Comparison of ENCODE assay signal across 9 mouse cellular contexts in the genomic region with DNA sequence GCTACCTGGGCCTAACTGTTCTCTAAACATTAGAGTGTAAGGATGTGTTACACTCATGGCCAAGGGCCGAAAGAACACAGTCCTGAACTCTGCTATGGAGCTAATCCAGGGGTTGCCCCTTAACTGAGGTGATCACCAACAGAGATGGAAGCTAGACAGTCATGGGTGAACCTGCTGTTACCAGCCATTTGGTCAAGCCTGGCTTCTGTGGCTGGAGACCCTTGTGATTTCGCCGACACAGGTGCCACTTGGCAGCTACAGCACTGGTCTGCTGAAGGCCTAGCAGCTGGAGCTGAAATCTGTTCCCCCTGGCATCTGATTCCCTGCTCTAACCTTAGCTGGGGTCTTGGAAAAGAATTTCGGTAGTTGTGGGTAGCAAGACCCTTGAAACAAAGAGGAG. TPM values are rescaled to one million over a fixed set of nuclear protein-coding genes. Genes with fewer than 3 reads are reported as not detected.
DNase-seq lines count a peak whose midpoint lies in the region; ATAC-seq and TF ChIP-seq lines count a peak whose summit lies in the region.
"Had no signal": no experiment of that assay in that cellular context is flagged by ENCODE, and none has a peak within 500 bp of the region (broad histone marks: within the 10 kb centered on the region; RNA-seq: fewer than 3 reads in every experiment).

No protein-coding gene starts in this region.

- no peak for TF ChIP-seq POLR2A in cerebellum, adult 2 months (IDR thresholded peaks at IDR 0.05; ENCODE audit: borderline replicate concordance, insufficient read depth, low read length)

- peak overlapping the region; percentile 94; the same call in 1 of the 2 replicates for H3K9ac ChIP-seq in forebrain, embryonic 12.5 days
- H3K9ac ChIP-seq in intestine, postnatal 0 days (ENCODE audit: low read depth, low read length) = no peak overlapping the region
- peak overlapping the region; percentile 100 for H3K9ac ChIP-seq in neural tube, embryonic 13.5 days

- no peak for DNase-seq in layer of hippocampus, adult 2 months (ENCODE audit: low spot score in 2 of 2)
- DNase-seq in layer of hippocampus, adult 9-10 months (ENCODE audit: low spot score) = no peak
- DNase-seq in layer of hippocampus, postnatal 36 days = no peak
- DNase-seq in cerebellum, adult 2 months = no peak
- no peak for DNase-seq in thymus, postnatal 36 days
- DNase-seq: cerebellum, adult 9-10 months had no signal

- peaks cover 80% of the 10 kb centered on the region for H3K36me3 ChIP-seq in forebrain, embryonic 12.5 days (replicated peaks)
- peaks cover 63% of the 10 kb centered on the region for H3K36me3 ChIP-seq in intestine, postnatal 0 days (ENCODE audit: control insufficient read depth, insufficient read depth)
- peaks cover 74% of the 10 kb centered on the region for H3K36me3 ChIP-seq in neural tube, embryonic 13.5 days

- no peaks in the 10 kb centered on the region for H3K9me3 ChIP-seq in forebrain, embryonic 12.5 days
- no peaks in the 10 kb centered on the region for H3K9me3 ChIP-seq in intestine, postnatal 0 days (ENCODE audit: control insufficient read depth)
- H3K9me3 ChIP-seq in neural tube, embryonic 13.5 days = no peaks in the 10 kb centered on the region

- no peak for TF ChIP-seq CTCF in layer of hippocampus, adult 2 months (conservative IDR thresholded peaks at IDR 0.05)
- TF ChIP-seq CTCF in intestine, postnatal 0 days (IDR thresholded peaks at IDR 0.05; ENCODE audit: low read depth) = no peak
- no peak for TF ChIP-seq CTCF in cerebellum, adult 2 months (IDR thresholded peaks at IDR 0.05; ENCODE audit: borderline replicate concordance, insufficient read depth, low read depth, low read length)

- H3K27ac ChIP-seq in layer of hippocampus, adult 2 months = peak overlapping the region; percentile 89
- H3K27ac ChIP-seq in forebrain, embryonic 12.5 days = peak overlapping the region; percentile 86
- peak overlapping the region; percentile 31 for H3K27ac ChIP-seq in intestine, postnatal 0 days (ENCODE audit: low read depth, low read length)
- peak overlapping the region; percentile 99 for H3K27ac ChIP-seq in neural tube, embryonic 13.5 days (replicated peaks)
- no peak overlapping the region for H3K27ac ChIP-seq in cerebellum, adult 2 months (ENCODE audit: insufficient read depth, low read length)

- H3K4me3 ChIP-seq in layer of hippocampus, adult 2 months = peak overlapping the region; percentile 35; the same call in 1 of the 2 replicates
- 0 out of 2 replicates have a peak overlapping the region, but pooled peaks have one; percentile 85 for H3K4me3 ChIP-seq in forebrain, embryonic 12.5 days (replicated peaks)
- H3K4me3 ChIP-seq in intestine, postnatal 0 days (ENCODE audit: low read depth, low read length) = no peak overlapping the region
- H3K4me3 ChIP-seq in neural tube, embryonic 13.5 days = peak overlapping the region; percentile 95
- no peak overlapping the region for H3K4me3 ChIP-seq in cerebellum, adult 2 months (replicated peaks; ENCODE audit: insufficient read depth, low read depth, low read length)

- H3K4me1 ChIP-seq in forebrain, embryonic 12.5 days = peaks cover 80% of the 10 kb centered on the region
- peaks cover 11% of the 10 kb centered on the region for H3K4me1 ChIP-seq in intestine, postnatal 0 days (replicated peaks; ENCODE audit: control insufficient read depth, insufficient read depth, low read length)
- peaks cover 86% of the 10 kb centered on the region for H3K4me1 ChIP-seq in neural tube, embryonic 13.5 days (replicated peaks)
- H3K4me1 ChIP-seq in cerebellum, adult 2 months (ENCODE audit: control insufficient read depth, insufficient read depth, low read length) = peaks cover 32% of the 10 kb centered on the region

- WGBS in forebrain, embryonic 12.5 days = 78% methylated on average over 4 of the region's 4 CpGs
- WGBS in intestine, postnatal 0 days = 86% methylated on average over 4 of the region's 4 CpGs
- 84% methylated on average over 4 of the region's 4 CpGs for WGBS in neural tube, embryonic 13.5 days
- WGBS in cerebellum, adult 2 months = 54% methylated on average over 4 of the region's 4 CpGs

- no peaks in the 10 kb centered on the region for H3K27me3 ChIP-seq in forebrain, embryonic 12.5 days
- no peaks in the 10 kb centered on the region for H3K27me3 ChIP-seq in intestine, postnatal 0 days (replicated peaks; ENCODE audit: control insufficient read depth, insufficient read depth, low read length)
- no peaks in the 10 kb centered on the region for H3K27me3 ChIP-seq in neural tube, embryonic 13.5 days
- no peaks in the 10 kb centered on the region for H3K27me3 ChIP-seq in cerebellum, adult 2 months (ENCODE audit: control insufficient read depth, insufficient read depth, low read length)

- no peak for ATAC-seq in forebrain, embryonic 12.5 days (ENCODE audit: low FRiP score)
- no peak for ATAC-seq in intestine, postnatal 0 days
- ATAC-seq in neural tube, embryonic 13.5 days (ENCODE audit: low read depth) = no peak

- H3K4me2 ChIP-seq in forebrain, embryonic 12.5 days = peak overlapping the region; percentile 90
- peak overlapping the region; percentile 13; the same call in 1 of the 2 replicates for H3K4me2 ChIP-seq in intestine, postnatal 0 days (replicated peaks; ENCODE audit: low read depth)
- peak overlapping the region; percentile 99 for H3K4me2 ChIP-seq in neural tube, embryonic 13.5 days

RNA-seq across cellular contexts. Expression of gene Amotl2, which starts 6.3 kb away (rescaled TPM):
- 10 to 100 TPM; 16.0 to 18.1 TPM for total RNA-seq in layer of hippocampus, adult 2 months (2021)
- polyA plus RNA-seq in forebrain, embryonic 12.5 days (2016; fragmentation: Nextera tagmentation; extraction: Ambion mirVana) = 82.4 TPM in 2 replicates
- 12.4 and 13.4 TPM in 2 replicates for polyA plus RNA-seq in intestine, postnatal 0 days (2015; fragmentation: Nextera tagmentation; extraction: Ambion mirVana)
- polyA plus RNA-seq in neural tube, embryonic 13.5 days (2015; fragmentation: Nextera tagmentation; extraction: Ambion mirVana) = 59.3 and 69.6 TPM in 2 replicates
- 10 to 100 TPM; 17.2 to 18.6 TPM for total RNA-seq in layer of hippocampus, postnatal 36 days (2021)
- polyA plus RNA-seq in cerebellum, adult 2 months (2012; rRNA removed) = 23.1 and 24.4 TPM in 2 replicates

Comparison
In these comparisons a context has a peak if more than half of its experiments do, and no peak if none do; other contexts are left out.
1. H3K4me3 ChIP-seq: peak in layer of hippocampus, adult 2 months (single experiment), forebrain, embryonic 12.5 days (single experiment) and neural tube, embryonic 13.5 days (single experiment); none in intestine, postnatal 0 days (single experiment) and cerebellum, adult 2 months (single experiment).
2. H3K4me2 ChIP-seq: peak in every context shown above with its lines; median percentile 99 in neural tube, embryonic 13.5 days; 90 in forebrain, embryonic 12.5 days; 13 in intestine, postnatal 0 days.